Mouse (Mus musculus): Measurements from ENCODE around the gene Mip. TPM values are rescaled to one million over a fixed set of nuclear protein-coding genes. Genes with fewer than 3 reads are reported as not detected.

Gene Mip
- total and polyA plus RNA-seq, 3 experiments = not detected

DNA sequence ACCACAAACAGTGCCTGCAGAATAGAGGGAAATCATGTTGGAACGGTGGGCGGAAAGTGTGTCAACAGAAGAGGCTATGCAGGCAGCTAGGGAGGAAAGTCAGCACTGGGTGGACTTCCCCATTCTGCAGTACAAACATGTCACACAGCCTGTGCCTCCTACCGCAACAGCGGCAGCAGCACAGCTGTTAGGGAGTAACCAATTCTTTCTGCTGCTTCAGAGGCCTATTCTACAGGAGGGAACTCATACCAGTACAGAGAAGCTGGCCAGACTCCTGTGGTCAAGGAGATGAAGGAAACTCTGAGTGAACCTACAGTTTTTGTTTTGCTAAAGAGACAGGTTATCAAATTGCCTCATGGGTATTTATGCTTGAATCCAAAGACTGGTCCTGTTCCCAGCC, 33.3 kb downstream of the Mip start:
- Histone ChIP-seq H3K27me3 (replicated peaks) (no peaks in the 10 kb centered on the region), H3K4me2 (ENCODE audit: insufficient read depth, low read depth, poor library complexity, severe bottlenecking) (peak overlapping the region; percentile 58), H3K4me3 (replicated peaks in 1 of 3; ENCODE audit: low read depth in 2 of 3, low read length in 2 of 3, poor library complexity in 1 of 3) (no peak overlapping the region), H3K27ac (ENCODE audit: insufficient read depth, low read depth) (peak overlapping the region; percentile 97), H3K4me1 (ENCODE audit: control insufficient read depth in 1 of 2, insufficient read depth in 2 of 2) (peaks cover 33 to 69% of the 10 kb centered on the region in 2 experiments), H3K9ac (ENCODE audit: insufficient read depth, low read depth) (peak overlapping the region; percentile 53), H3K36me3 (replicated peaks in 1 of 2; ENCODE audit: control insufficient read depth in 1 of 2, insufficient read depth in 1 of 2, low read length in 1 of 2) (peaks cover 0 to 8% of the 10 kb centered on the region in 2 experiments), H3K79me2 (replicated peaks; ENCODE audit: control insufficient read depth, extremely low read depth, insufficient read depth, poor library complexity, severe bottlenecking) (no peaks in the 10 kb centered on the region), H3K9me3 (replicated peaks; ENCODE audit: low read length) (no peaks in the 10 kb centered on the region)
- peak; percentile 90 for DNase-seq (ENCODE audit: extremely low read depth)
- in situ Hi-C loops (cut with MboI; ENCODE audit: low pct_ligation_motif_present, low pct_unique_long_range_greater_than_20kb, low sequenced_read_pairs) = no loop called here
- dilution Hi-C loops (cut with MboI; ENCODE audit: extremely low pct_ligation_motif_present, extremely low pct_unique_long_range_greater_than_20kb, low sequenced_read_pairs) = no loop called here
- TF ChIP-seq ZC3H11A (IDR thresholded peaks at IDR 0.05; ENCODE audit: low read depth, low read length) (no peak), MAFK (IDR thresholded peaks at IDR 0.05; ENCODE audit: insufficient replicate concordance, low read length) (no peak), UBTF (IDR thresholded peaks at IDR 0.05; ENCODE audit: low read depth, low read length) (0 out of 2 replicates have a peak, but pooled peaks have one; percentile 53), ZNF384 (IDR thresholded peaks at IDR 0.05; ENCODE audit: low read depth, low read length) (no peak; the same call in 1 of the 2 replicates), BHLHE40 (IDR thresholded peaks at IDR 0.05; ENCODE audit: low read depth, low read length) (peak; percentile 83), ELF1 (IDR thresholded peaks at IDR 0.05; ENCODE audit: low read depth, low read length) (peak; percentile 58), JUND (conservative IDR thresholded peaks at IDR 0.05; ENCODE audit: low read depth, low read length) (peak; percentile 85), MEF2A (IDR thresholded peaks at IDR 0.05; ENCODE audit: borderline replicate concordance, low read depth, low read length) (peak; percentile 73; the same call in 1 of the 2 replicates), IRF4 (IDR thresholded peaks at IDR 0.05; ENCODE audit: low read depth, low read length) (peak; percentile 92), HCFC1 (IDR thresholded peaks at IDR 0.05; ENCODE audit: low read depth, low read length) (no peak), CHD1 (IDR thresholded peaks at IDR 0.05; ENCODE audit: low read depth, low read length) (no peak), TBP (conservative IDR thresholded peaks at IDR 0.05; ENCODE audit: low read depth, low read length) (peak; percentile 81), CHD2 (IDR thresholded peaks at IDR 0.05; ENCODE audit: low read length) (no peak), POLR2A (IDR thresholded peaks at IDR 0.05; ENCODE audit: low read depth, low read length) (peak; percentile 57), EP300 (IDR thresholded peaks at IDR 0.05; ENCODE audit: low read length) (peak; percentile 84), RCOR1 (conservative IDR thresholded peaks at IDR 0.05; ENCODE audit: low read depth, low read length) (no peak), GABPA (IDR thresholded peaks at IDR 0.05; ENCODE audit: insufficient replicate concordance, low read depth, low read length) (no peak), MAX (IDR thresholded peaks at IDR 0.05; ENCODE audit: low read length) (peak; percentile 18; the same call in 1 of the 2 replicates), TCF12 (IDR thresholded peaks at IDR 0.05; ENCODE audit: low read depth, low read length) (peak; percentile 90), SMC3 (IDR thresholded peaks at IDR 0.05; ENCODE audit: low read depth, low read length) (no peak), NRF1 (IDR thresholded peaks at IDR 0.05; ENCODE audit: low read depth, low read length) (no peak), MYC (IDR thresholded peaks at IDR 0.05; ENCODE audit: low read depth, low read length) (no peak), NELFE (IDR thresholded peaks at IDR 0.05; ENCODE audit: low read depth, low read length) (no peak), USF2 (conservative IDR thresholded peaks at IDR 0.05; ENCODE audit: low read depth, low read length) (no peak), JUN (IDR thresholded peaks at IDR 0.05; ENCODE audit: insufficient read depth, low read depth, low read length) (peak; percentile 73; the same call in 1 of the 2 replicates), RAD21 (IDR thresholded peaks at IDR 0.05; ENCODE audit: low read depth, low read length) (no peak), PAX5 (IDR thresholded peaks at IDR 0.05; ENCODE audit: low read length) (no peak), KAT2A (IDR thresholded peaks at IDR 0.05; ENCODE audit: insufficient replicate concordance, low read length) (no peak), MAZ (IDR thresholded peaks at IDR 0.05; ENCODE audit: low read depth, low read length) (no peak), POLR2AphosphoS2 (IDR thresholded peaks at IDR 0.05; ENCODE audit: low read depth, low read length) (no peak), MXI1 (IDR thresholded peaks at IDR 0.05; ENCODE audit: low read depth, low read length) (no peak; the same call in 1 of the 2 replicates), CTCF (conservative IDR thresholded peaks at IDR 0.05 in 1 of 2, IDR thresholded peaks at IDR 0.05 in 1 of 2; ENCODE audit: low read depth in 2 of 2, low read length in 2 of 2) (no peak), USF1 (IDR thresholded peaks at IDR 0.05; ENCODE audit: low read depth, low read length) (no peak), E2F4 (IDR thresholded peaks at IDR 0.05; ENCODE audit: insufficient replicate concordance, low read depth, low read length) (no peak), SIN3A (IDR thresholded peaks at IDR 0.05; ENCODE audit: low read length) (peak; percentile 83; the same call in 1 of the 2 replicates), ZKSCAN1 (IDR thresholded peaks at IDR 0.05; ENCODE audit: borderline replicate concordance, low read depth, low read length) (no peak), ETS1 (conservative IDR thresholded peaks at IDR 0.05; ENCODE audit: low read depth, low read length) (peak; percentile 96), ZMIZ1 (IDR thresholded peaks at IDR 0.05; ENCODE audit: low read depth, low read length) (no peak)
